Mouse (Mus musculus) embryonic fibroblast, embryonic 13.5 days (primary cell): ENCODE data around the gene Nudcd3.

Source experiments
- CTCF ChIP-seq: IDR thresholded peaks from 2 replicates; pipeline ENCODE4 v1.5.1; 2011; ENCODE audit warnings: mild to moderate bottlenecking, control low read depth, low read length, moderate library complexity, borderline replicate concordance; ENCODE audit not compliant: insufficient read depth
- POLR2A ChIP-seq: IDR thresholded peaks from 2 replicates; pipeline ENCODE4 v1.6.1; 2011; ENCODE audit warnings: low read depth, mild to moderate bottlenecking, control low read depth, low read length, moderate library complexity

DNA sequence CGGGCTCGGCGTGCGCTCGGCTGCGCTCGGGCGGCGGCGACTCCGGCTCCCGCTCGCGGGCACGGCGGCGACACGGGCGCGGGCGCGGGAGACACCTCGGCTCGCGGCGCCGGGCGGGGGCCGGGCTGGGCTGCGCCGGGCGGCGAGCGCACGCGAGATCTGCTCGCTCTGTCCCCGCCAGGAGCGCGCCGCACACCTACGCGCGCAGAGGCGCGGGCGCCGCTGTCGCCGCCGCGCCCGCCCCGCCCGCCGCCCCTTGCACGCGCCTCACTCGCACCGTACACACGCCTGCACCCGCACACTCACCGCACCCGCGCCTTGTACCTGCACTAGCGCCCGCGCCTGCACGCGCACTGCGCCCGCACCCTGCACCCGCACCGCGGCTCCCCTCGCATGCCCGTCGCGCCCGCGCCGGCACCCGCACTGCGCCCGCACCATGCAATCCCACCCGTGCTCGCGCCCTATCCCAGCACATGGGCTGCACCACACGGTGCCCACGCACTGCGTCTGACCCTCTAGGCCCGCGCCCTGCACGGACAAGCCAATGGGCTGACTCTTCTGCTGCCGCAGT is 134.6 kb downstream of the Nudcd3 start:
- TF ChIP-seq CTCF, result no peak
- no peak for TF ChIP-seq POLR2A
